11 mouse cellular contexts compared by ENCODE assay signal in genomic region chr4:111583562-111584237, GRCm38 (mm10).
DNase-seq lines count a peak whose midpoint lies in the region; ATAC-seq and TF ChIP-seq lines count a peak whose summit lies in the region.
"Had no signal": no experiment of that assay in that cellular context is flagged by ENCODE, and none has a peak within 500 bp of the region (broad histone marks: within the 10 kb centered on the region; RNA-seq: fewer than 3 reads in every experiment).

No protein-coding gene starts in this region.

- DNase-seq in forebrain, embryonic 11.5 days (ENCODE audit: low spot score), result no peak
- DNase-seq in forebrain, embryonic 10.5 days (ENCODE audit: extremely low spot score, low spot score), result no peak
- peak; percentile 8 to 17 for DNase-seq in left cerebral cortex, adult 18-20 months (ENCODE audit: low spot score in 2 of 2)
- DNase-seq in left cerebral cortex, adult 8-10 months (ENCODE audit: low spot score in 2 of 2), result no peak
- peak; percentile 6 for DNase-seq in MN1 (ENCODE audit: low spot score)
- peak; percentile 22 for DNase-seq in forebrain, postnatal 0 days
- DNase-seq in adrenal gland, adult 2 months, result no peak
- no peak for DNase-seq in adrenal gland, adult (ENCODE audit: inconsistent age in 2 of 2, low spot score in 1 of 2)
- DNase-seq: cerebellum, postnatal 14 days had no signal

- no peak overlapping the region for H3K4me3 ChIP-seq in forebrain, embryonic 11.5 days (ENCODE audit: low read depth, low read length)
- H3K4me3 ChIP-seq in forebrain, embryonic 10.5 days, result no peak overlapping the region
- no peak overlapping the region for H3K4me3 ChIP-seq in forebrain, postnatal 0 days (ENCODE audit: low read depth, low read length)
- H3K4me3 ChIP-seq: heart, embryonic 13.5 days; limb, embryonic 13.5 days had no signal

- H3K9me3 ChIP-seq in forebrain, embryonic 11.5 days (ENCODE audit: control insufficient read depth, low read length), result no peaks in the 10 kb centered on the region
- no peaks in the 10 kb centered on the region for H3K9me3 ChIP-seq in forebrain, embryonic 10.5 days
- no peaks in the 10 kb centered on the region for H3K9me3 ChIP-seq in forebrain, postnatal 0 days (ENCODE audit: low read length)
- H3K9me3 ChIP-seq: heart, embryonic 13.5 days; limb, embryonic 13.5 days had no signal

- H3K27ac ChIP-seq in forebrain, embryonic 11.5 days (ENCODE audit: low read depth, low read length), result no peak overlapping the region
- no peak overlapping the region for H3K27ac ChIP-seq in forebrain, embryonic 10.5 days
- H3K27ac ChIP-seq in forebrain, postnatal 0 days (ENCODE audit: low read depth, low read length), result no peak overlapping the region
- H3K27ac ChIP-seq: heart, embryonic 13.5 days had no signal

- no peaks in the 10 kb centered on the region; the same call in 1 of the 2 replicates for H3K4me1 ChIP-seq in forebrain, embryonic 11.5 days (replicated peaks; ENCODE audit: control insufficient read depth, insufficient read depth, low read length)
- peaks cover 20% of the 10 kb centered on the region for H3K4me1 ChIP-seq in forebrain, embryonic 10.5 days
- peaks cover 20% of the 10 kb centered on the region for H3K4me1 ChIP-seq in forebrain, postnatal 0 days (ENCODE audit: insufficient read depth)

- 77% methylated on average over 10 of the region's 10 CpGs for WGBS in forebrain, embryonic 11.5 days
- WGBS in forebrain, embryonic 10.5 days, result 89% methylated on average over 10 of the region's 10 CpGs
- WGBS in forebrain, postnatal 0 days, result 35% methylated on average over 10 of the region's 10 CpGs

- H3K36me3 ChIP-seq in forebrain, embryonic 11.5 days (ENCODE audit: control insufficient read depth, insufficient read depth, low read length), result no peaks in the 10 kb centered on the region
- no peaks in the 10 kb centered on the region for H3K36me3 ChIP-seq in forebrain, embryonic 10.5 days (replicated peaks)
- H3K36me3 ChIP-seq in forebrain, postnatal 0 days (ENCODE audit: insufficient read depth), result no peaks in the 10 kb centered on the region
- H3K36me3 ChIP-seq: heart, embryonic 13.5 days; limb, embryonic 13.5 days had no signal

- H3K27me3 ChIP-seq in forebrain, embryonic 11.5 days (ENCODE audit: control insufficient read depth, insufficient read depth, low read length), result no peaks in the 10 kb centered on the region
- H3K27me3 ChIP-seq in forebrain, embryonic 10.5 days (ENCODE audit: poor library complexity, severe bottlenecking), result no peaks in the 10 kb centered on the region
- no peaks in the 10 kb centered on the region for H3K27me3 ChIP-seq in forebrain, postnatal 0 days (ENCODE audit: insufficient read depth, low read length)
- H3K27me3 ChIP-seq: heart, embryonic 13.5 days; limb, embryonic 13.5 days had no signal

- no peak overlapping the region for H3K4me2 ChIP-seq in forebrain, embryonic 11.5 days (ENCODE audit: low read depth, low read length, severe bottlenecking)
- no peak overlapping the region for H3K4me2 ChIP-seq in forebrain, postnatal 0 days (ENCODE audit: low read depth)
- H3K4me2 ChIP-seq: heart, embryonic 13.5 days; limb, embryonic 13.5 days had no signal

- ATAC-seq in forebrain, embryonic 11.5 days (replicated peaks; ENCODE audit: low FRiP score), result peak; percentile 49; the same call in 1 of the 2 replicates
- ATAC-seq in forebrain, postnatal 0 days, result peak; percentile 32; the same call in 1 of the 2 replicates

- H3K9ac ChIP-seq in forebrain, embryonic 11.5 days (ENCODE audit: low read length), result no peak overlapping the region
- H3K9ac ChIP-seq in forebrain, postnatal 0 days, result no peak overlapping the region
- H3K9ac ChIP-seq: heart, embryonic 13.5 days; limb, embryonic 13.5 days had no signal

- TF ChIP-seq CTCF in forebrain, postnatal 0 days (IDR thresholded peaks at IDR 0.05; ENCODE audit: low read depth), result no peak

Comparison
In these comparisons a context has a peak if more than half of its experiments do, and no peak if none do; other contexts are left out.
1. DNase-seq: peak in left cerebral cortex, adult 18-20 months (2 of 2), MN1 (single experiment) and forebrain, postnatal 0 days (single experiment); none in forebrain, embryonic 11.5 days (single experiment), forebrain, embryonic 10.5 days (single experiment), left cerebral cortex, adult 8-10 months (0 of 2), adrenal gland, adult 2 months (single experiment) and adrenal gland, adult (0 of 2).